In genomic region chr7:45589898-45590297, GRCm38 (mm10) we compare ENCODE assay signal across 12 mouse cellular contexts. TPM values are rescaled to one million over a fixed set of nuclear protein-coding genes. Genes with fewer than 3 reads are reported as not detected.
DNase-seq lines count a peak whose midpoint lies in the region; ATAC-seq and TF ChIP-seq lines count a peak whose summit lies in the region.
"Had no signal": no experiment of that assay in that cellular context is flagged by ENCODE, and none has a peak within 500 bp of the region (broad histone marks: within the 10 kb centered on the region; RNA-seq: fewer than 3 reads in every experiment).

No protein-coding gene starts in this region.

- H3K4me1 ChIP-seq in heart, embryonic 16.5 days (ENCODE audit: control insufficient read depth, insufficient read depth, low read length): peaks cover 2% of the 10 kb centered on the region; the same call in 1 of the 2 replicates
- peaks cover 7% of the 10 kb centered on the region; the same call in 1 of the 2 replicates for H3K4me1 ChIP-seq in spleen, adult 2 months (ENCODE audit: control insufficient read depth, insufficient read depth, insufficient read length)
- peaks cover 5% of the 10 kb centered on the region; the same call in 1 of the 2 replicates for H3K4me1 ChIP-seq in hindbrain, embryonic 16.5 days (ENCODE audit: control insufficient read depth, insufficient read depth, low read depth, low read length)
- peaks cover 13% of the 10 kb centered on the region for H3K4me1 ChIP-seq in neural tube, embryonic 15.5 days

- H3K9ac ChIP-seq in heart, embryonic 16.5 days (ENCODE audit: low read length): no peak overlapping the region; the same call in 1 of the 2 replicates
- H3K9ac ChIP-seq in hindbrain, embryonic 16.5 days (ENCODE audit: low read depth, low read length): no peak overlapping the region
- no peak overlapping the region for H3K9ac ChIP-seq in neural tube, embryonic 15.5 days (replicated peaks)

- TF ChIP-seq CTCF in spleen, adult 2 months (IDR thresholded peaks at IDR 0.05; ENCODE audit: extremely low read depth, insufficient read depth, insufficient read length, insufficient replicate concordance): no peak

- H3K4me2 ChIP-seq in heart, embryonic 16.5 days (ENCODE audit: low read depth, low read length): no peak overlapping the region
- H3K4me2 ChIP-seq in hindbrain, embryonic 16.5 days (ENCODE audit: low read length): peak overlapping the region; percentile 74
- peak overlapping the region; percentile 65; the same call in 1 of the 2 replicates for H3K4me2 ChIP-seq in neural tube, embryonic 15.5 days

- no peak for TF ChIP-seq POLR2A in spleen, adult 2 months (IDR thresholded peaks at IDR 0.05; ENCODE audit: low read depth, low read length)

- DNase-seq in heart, adult 9 months (ENCODE audit: low spot score in 2 of 2): no peak
- DNase-seq in spleen, adult 2 months (ENCODE audit: low read depth in 1 of 2, low spot score in 2 of 2): no peak
- no peak for DNase-seq in spleen, postnatal 14 days (ENCODE audit: low spot score in 2 of 2)
- DNase-seq in layer of hippocampus, postnatal 25 days (ENCODE audit: extremely low spot score in 1 of 2, low spot score in 1 of 2): no peak

- no peak for ATAC-seq in heart, embryonic 16.5 days (replicated peaks; ENCODE audit: extremely low read depth, insufficient read depth, low FRiP score)
- ATAC-seq in hindbrain, embryonic 16.5 days: no peak
- no peak for ATAC-seq in neural tube, embryonic 15.5 days (ENCODE audit: low FRiP score)

- 94% methylated on average over 5 of the region's 5 CpGs for WGBS in heart, embryonic 16.5 days
- 94% methylated on average over 5 of the region's 5 CpGs for WGBS in spleen, adult 2 months
- 97% methylated on average over 5 of the region's 5 CpGs for WGBS in hindbrain, embryonic 16.5 days
- WGBS in neural tube, embryonic 15.5 days: 95% methylated on average over 5 of the region's 5 CpGs

- no peaks in the 10 kb centered on the region for H3K27me3 ChIP-seq in heart, embryonic 16.5 days (ENCODE audit: control insufficient read depth, insufficient read depth, low read length)
- no peaks in the 10 kb centered on the region for H3K27me3 ChIP-seq in spleen, adult 2 months (ENCODE audit: control insufficient read depth, insufficient read depth, low read length)
- no peaks in the 10 kb centered on the region for H3K27me3 ChIP-seq in hindbrain, embryonic 16.5 days (replicated peaks; ENCODE audit: control insufficient read depth, insufficient read depth, low read length)
- H3K27me3 ChIP-seq in neural tube, embryonic 15.5 days (replicated peaks): no peaks in the 10 kb centered on the region

- H3K27ac ChIP-seq in heart, embryonic 16.5 days (ENCODE audit: low read length): 0 out of 2 replicates have a peak overlapping the region, but pooled peaks have one; percentile 16
- peak overlapping the region; percentile 46 for H3K27ac ChIP-seq in spleen, adult 2 months (ENCODE audit: insufficient read depth, low read length)
- no peak overlapping the region; the same call in 1 of the 2 replicates for H3K27ac ChIP-seq in hindbrain, embryonic 16.5 days (ENCODE audit: low read depth, low read length)
- H3K27ac ChIP-seq in neural tube, embryonic 15.5 days (replicated peaks): peak overlapping the region; percentile 82
- H3K27ac ChIP-seq: macrophage had no signal

- peaks cover 9% of the 10 kb centered on the region for H3K36me3 ChIP-seq in heart, embryonic 16.5 days (ENCODE audit: control insufficient read depth, insufficient read depth)
- peaks cover 4% of the 10 kb centered on the region; the same call in 1 of the 2 replicates for H3K36me3 ChIP-seq in spleen, adult 2 months (ENCODE audit: control insufficient read depth, insufficient read depth, low read length)
- peaks cover 2% of the 10 kb centered on the region; the same call in 1 of the 2 replicates for H3K36me3 ChIP-seq in hindbrain, embryonic 16.5 days (ENCODE audit: control insufficient read depth, insufficient read depth, low read length)
- peaks cover 10% of the 10 kb centered on the region; the same call in 1 of the 2 replicates for H3K36me3 ChIP-seq in neural tube, embryonic 15.5 days

- H3K9me3 ChIP-seq in heart, embryonic 16.5 days (replicated peaks; ENCODE audit: control insufficient read depth, low read length): no peaks in the 10 kb centered on the region
- H3K9me3 ChIP-seq in hindbrain, embryonic 16.5 days (ENCODE audit: control insufficient read depth, low read length): no peaks in the 10 kb centered on the region
- no peaks in the 10 kb centered on the region for H3K9me3 ChIP-seq in neural tube, embryonic 15.5 days (replicated peaks)

- no peak overlapping the region for H3K4me3 ChIP-seq in heart, embryonic 16.5 days (ENCODE audit: low read length)
- no peak overlapping the region for H3K4me3 ChIP-seq in spleen, adult 2 months (ENCODE audit: extremely low read depth, insufficient read depth, insufficient read length)
- no peak overlapping the region for H3K4me3 ChIP-seq in hindbrain, embryonic 16.5 days (ENCODE audit: low read length)
- no peak overlapping the region for H3K4me3 ChIP-seq in neural tube, embryonic 15.5 days (replicated peaks)

RNA-seq across cellular contexts. Expression of gene Bcat2, which starts 19.9 kb away (rescaled TPM):
- polyA plus RNA-seq in heart, embryonic 16.5 days (2015; fragmentation: Nextera tagmentation; extraction: Ambion mirVana): 97.7 and 102 TPM in 2 replicates
- 50.8 and 55.6 TPM in 2 replicates for polyA plus RNA-seq in spleen, adult 2 months (2012; rRNA removed)
- 22.7 and 27.0 TPM in 2 replicates for polyA plus RNA-seq in hindbrain, embryonic 16.5 days (2015; fragmentation: Nextera tagmentation; extraction: Ambion mirVana)
- polyA plus RNA-seq in neural tube, embryonic 15.5 days (2015; fragmentation: Nextera tagmentation; extraction: Ambion mirVana): 25.4 and 31.9 TPM in 2 replicates
- 10 to 100 TPM; 20.5 to 23.4 TPM for total RNA-seq in layer of hippocampus, postnatal 25 days (2021)

RNA-seq across cellular contexts. Expression of gene Fgf21, which starts 25.4 kb away (rescaled TPM):
- 1.5 and 1.7 TPM in 2 replicates for polyA plus RNA-seq in heart, embryonic 16.5 days (2015; fragmentation: Nextera tagmentation; extraction: Ambion mirVana)
- polyA plus RNA-seq in spleen, adult 2 months (2012; rRNA removed): 0.90 and 2.8 TPM in 2 replicates
- not detected in 2 replicates for polyA plus RNA-seq in hindbrain, embryonic 16.5 days (2015; fragmentation: Nextera tagmentation; extraction: Ambion mirVana)
- polyA plus RNA-seq in neural tube, embryonic 15.5 days (2015; fragmentation: Nextera tagmentation; extraction: Ambion mirVana): 0.17 and 2.3 TPM in 2 replicates
- total RNA-seq in layer of hippocampus, postnatal 25 days (2021): not detected
- total RNA-seq: gastrocnemius, postnatal 10 days had no signal
- polyA plus RNA-seq: inflammation-experienced regulatory T-cells, adult 6 months; macrophage; neural tube, embryonic 14.5 days had no signal

RNA-seq across cellular contexts. Expression of gene Fut1, which starts 27.2 kb away (rescaled TPM):
- 0.15 and 0.83 TPM in 2 replicates for polyA plus RNA-seq in heart, embryonic 16.5 days (2015; fragmentation: Nextera tagmentation; extraction: Ambion mirVana)
- polyA plus RNA-seq in spleen, adult 2 months (2012; rRNA removed): 0.71 and 1.1 TPM in 2 replicates
- not detected in 2 replicates for polyA plus RNA-seq in hindbrain, embryonic 16.5 days (2015; fragmentation: Nextera tagmentation; extraction: Ambion mirVana)
- 0.69 TPM in 1 of 2 replicates, not detected in the other for polyA plus RNA-seq in neural tube, embryonic 15.5 days (2015; fragmentation: Nextera tagmentation; extraction: Ambion mirVana)
- not detected for total RNA-seq in layer of hippocampus, postnatal 25 days (2021)
- total RNA-seq: gastrocnemius, postnatal 10 days; liver, adult 2 months had no signal
- polyA plus RNA-seq: inflammation-experienced regulatory T-cells, adult 6 months; macrophage; neural tube, embryonic 14.5 days had no signal

RNA-seq across cellular contexts. Expression of gene Izumo1, which starts 31.7 kb away (rescaled TPM):
- polyA plus RNA-seq in heart, embryonic 16.5 days (2015; fragmentation: Nextera tagmentation; extraction: Ambion mirVana): 0.21 and 0.26 TPM in 2 replicates
- 0.46 and 0.63 TPM in 2 replicates for polyA plus RNA-seq in spleen, adult 2 months (2012; rRNA removed)
- polyA plus RNA-seq in hindbrain, embryonic 16.5 days (2015; fragmentation: Nextera tagmentation; extraction: Ambion mirVana): not detected in 2 replicates
- 0.14 TPM in 1 of 2 replicates, not detected in the other for polyA plus RNA-seq in neural tube, embryonic 15.5 days (2015; fragmentation: Nextera tagmentation; extraction: Ambion mirVana)
- not detected for total RNA-seq in layer of hippocampus, postnatal 25 days (2021)
- polyA plus RNA-seq: inflammation-experienced regulatory T-cells, adult 6 months; macrophage; neural tube, embryonic 14.5 days had no signal

RNA-seq across cellular contexts. Expression of gene Hsd17b14, which starts 35.2 kb away (rescaled TPM):
- polyA plus RNA-seq in heart, embryonic 16.5 days (2015; fragmentation: Nextera tagmentation; extraction: Ambion mirVana): 0.66 and 0.87 TPM in 2 replicates
- polyA plus RNA-seq in spleen, adult 2 months (2012; rRNA removed): 1.7 TPM in 2 replicates
- polyA plus RNA-seq in hindbrain, embryonic 16.5 days (2015; fragmentation: Nextera tagmentation; extraction: Ambion mirVana): 0.43 and 0.80 TPM in 2 replicates
- 0.93 TPM in 1 of 2 replicates, not detected in the other for polyA plus RNA-seq in neural tube, embryonic 15.5 days (2015; fragmentation: Nextera tagmentation; extraction: Ambion mirVana)
- total RNA-seq in layer of hippocampus, postnatal 25 days (2021): under 1 TPM in 1 of 2 experiments, not detected in 1; 0.54 TPM
- total RNA-seq: liver, adult 2 months had no signal
- polyA plus RNA-seq: liver, adult 2 months had no signal
